In the genomic region with DNA sequence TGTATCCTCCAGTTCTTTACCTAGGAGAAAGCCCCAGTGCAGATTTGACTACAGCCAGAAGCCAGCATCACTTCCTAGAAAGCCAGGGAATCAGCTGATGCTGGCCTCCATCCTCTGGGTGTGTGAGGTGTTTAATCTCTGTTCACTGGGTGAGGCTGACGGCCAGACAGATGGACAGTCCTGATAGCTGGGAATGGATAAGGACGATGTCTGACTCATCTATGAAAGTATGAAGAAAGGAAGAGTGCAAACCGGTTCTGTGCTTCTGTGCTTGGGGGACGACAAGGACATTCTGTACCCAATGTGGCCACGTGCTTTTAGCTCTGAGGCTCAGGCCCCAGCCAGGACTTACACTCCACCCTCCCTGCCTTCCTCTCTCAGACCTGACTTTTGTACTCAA, we compare ENCODE assay signal across 12 mouse cellular contexts.
A peak's percentile ranks its signal among the peaks of the same experiment; 100 is the strongest.
DNase-seq lines count a peak whose midpoint lies in the region; ATAC-seq and TF ChIP-seq lines count a peak whose summit lies in the region.
"Had no signal": no experiment of that assay in that cellular context is flagged by ENCODE, and none has a peak within 500 bp of the region (broad histone marks: within the 10 kb centered on the region; RNA-seq: fewer than 3 reads in every experiment).

No protein-coding gene starts in this region.

- peak overlapping the region; percentile 78 for H3K27ac ChIP-seq in ES-Bruce4 (ENCODE audit: insufficient read depth, low read length)
- H3K27ac ChIP-seq in liver, embryonic 16.5 days (ENCODE audit: low read length), result peak overlapping the region; percentile 99
- no peak overlapping the region for H3K27ac ChIP-seq in left cerebral cortex, adult 2 months

- peak; percentile 64 for ATAC-seq in erythroblast, adult 5-6 weeks (replicated peaks; ENCODE audit: low FRiP score, poor library complexity, severe bottlenecking)
- peak; percentile 81 for ATAC-seq in liver, embryonic 16.5 days (ENCODE audit: low read depth)

- H3K4me3 ChIP-seq in ES-Bruce4 (ENCODE audit: low read depth, low read length), result no peak overlapping the region
- peak overlapping the region; percentile 19 for H3K4me3 ChIP-seq in liver, embryonic 16.5 days (ENCODE audit: low read depth, low read length)
- H3K4me3 ChIP-seq in left cerebral cortex, adult 2 months, result no peak overlapping the region

- intact Hi-C loops in heart, postnatal 25 days (cut with DNase I), result loop anchor here (5.0 kb wide), 2 partner anchors 53 to 77 kb away; no protein-coding TSS in a partner anchor
- intact Hi-C loops in left cerebral cortex, adult 2 months (cut with DNase I), result no loop called here

- peak; percentile 92 for DNase-seq in heart, adult 11 months
- DNase-seq in heart, postnatal 25 days (ENCODE audit: low spot score), result no peak
- DNase-seq in lung, adult 18-20 months, result no peak
- DNase-seq in left cerebral cortex, adult 2 months (ENCODE audit: extremely low spot score in 1 of 2, low spot score in 2 of 2), result no peak
- no peak for DNase-seq in layer of hippocampus, postnatal 36 days
- DNase-seq: adrenal gland, postnatal 25 days; B cell, adult 2 months; cerebellum, adult 9-10 months; kidney, adult 2 months had no signal

- peak overlapping the region; percentile 67 for H3K9ac ChIP-seq in ES-Bruce4 (ENCODE audit: low read depth, poor library complexity, severe bottlenecking)
- peak overlapping the region; percentile 67 for H3K9ac ChIP-seq in liver, embryonic 16.5 days (ENCODE audit: low read depth, low read length)

- 12% methylated on average over 5 of the region's 5 CpGs for WGBS in liver, embryonic 16.5 days (ENCODE audit: insufficient replicate concordance)

- no peaks in the 10 kb centered on the region for H3K27me3 ChIP-seq in ES-Bruce4 (ENCODE audit: control insufficient read depth, insufficient read depth, low read length, poor library complexity, severe bottlenecking)
- no peaks in the 10 kb centered on the region for H3K27me3 ChIP-seq in liver, embryonic 16.5 days (ENCODE audit: control insufficient read depth, insufficient read depth, low read depth, low read length)

- no peak for TF ChIP-seq POLR2A in ES-Bruce4 (IDR thresholded peaks at IDR 0.05; ENCODE audit: insufficient read depth, low read length)

- H3K4me2 ChIP-seq in liver, embryonic 16.5 days (ENCODE audit: low read depth, low read length), result peak overlapping the region; percentile 56

- TF ChIP-seq EP300 in ES-Bruce4 (IDR thresholded peaks at IDR 0.05; ENCODE audit: insufficient read depth, low read depth, low read length), result no peak

- no peaks in the 10 kb centered on the region for H3K36me3 ChIP-seq in ES-Bruce4 (ENCODE audit: control insufficient read depth, insufficient read depth, low read length, poor library complexity, severe bottlenecking)
- no peaks in the 10 kb centered on the region for H3K36me3 ChIP-seq in liver, embryonic 16.5 days (ENCODE audit: control insufficient read depth, insufficient read depth)

- no peaks in the 10 kb centered on the region for H3K9me3 ChIP-seq in ES-Bruce4 (replicated peaks; ENCODE audit: control insufficient read depth, insufficient read depth, low read length, poor library complexity, severe bottlenecking)
- no peaks in the 10 kb centered on the region for H3K9me3 ChIP-seq in liver, embryonic 16.5 days (replicated peaks; ENCODE audit: control insufficient read depth, low read length)

- no peak for TF ChIP-seq CTCF in ES-Bruce4 (IDR thresholded peaks at IDR 0.05; ENCODE audit: low read depth, low read length)
- TF ChIP-seq CTCF in left cerebral cortex, adult 2 months (IDR thresholded peaks at IDR 0.05), result no peak

- H3K4me1 ChIP-seq in ES-Bruce4 (ENCODE audit: control insufficient read depth, insufficient read depth, low read length), result peaks cover 14% of the 10 kb centered on the region
- H3K4me1 ChIP-seq in liver, embryonic 16.5 days (ENCODE audit: control insufficient read depth, low read depth, low read length), result peaks cover 89% of the 10 kb centered on the region
